Mouse (Mus musculus): Measurements from ENCODE around the gene Fam129b. TPM values are rescaled to one million over a fixed set of nuclear protein-coding genes. Genes with fewer than 3 reads are reported as not detected.

The Fam129b gene
- total and polyA plus RNA-seq, 3 experiments = 17.5 to 20.0 TPM; not detected in 1

DNA sequence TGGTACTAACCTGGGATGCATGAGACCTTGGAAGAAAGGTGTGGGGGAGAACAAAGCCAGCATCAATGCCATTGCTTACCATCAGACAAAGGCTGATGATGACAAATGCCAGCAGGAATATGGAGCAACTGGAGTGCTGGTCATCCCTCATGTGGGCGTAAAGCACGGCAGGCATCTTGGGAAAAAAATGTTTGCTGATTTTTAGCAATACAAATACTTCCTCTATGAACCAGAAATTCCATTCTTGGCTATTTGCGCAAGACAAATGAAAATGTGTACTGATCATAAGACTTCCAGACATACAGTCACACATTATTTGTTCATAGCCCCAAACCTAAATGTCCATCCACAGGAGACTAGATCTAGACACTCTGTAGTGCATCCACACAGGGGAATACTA, 12.6 kb upstream of the Fam129b start:
- no peak overlapping the region for H3K27ac ChIP-seq (ENCODE audit: control insufficient read depth, low read depth, low read length)
- DNase-seq (ENCODE audit: low read depth, low spot score) = no peak
- no peaks in the 10 kb centered on the region for H3K9me3 ChIP-seq (replicated peaks; ENCODE audit: insufficient read depth, low read length)
- no peaks in the 10 kb centered on the region for H3K27me3 ChIP-seq (ENCODE audit: control insufficient read depth in 1 of 2, insufficient read depth in 2 of 2, low read length in 2 of 2)
- H3K4me1 ChIP-seq (ENCODE audit: control insufficient read depth in 1 of 2, insufficient read depth in 2 of 2, low read length in 2 of 2) = no peaks in the 10 kb centered on the region; a peak in 1 of 4 replicates
- no peak overlapping the region for H3K4me3 ChIP-seq (ENCODE audit: control insufficient read depth in 1 of 2, insufficient read depth in 1 of 2, low read depth in 2 of 2, low read length in 2 of 2)
- H3K79me2 ChIP-seq (ENCODE audit: control insufficient read depth, insufficient read depth, low read length, poor library complexity) = no peaks in the 10 kb centered on the region
- no peaks in the 10 kb centered on the region for H3K36me3 ChIP-seq (ENCODE audit: control insufficient read depth in 1 of 2, insufficient read depth in 2 of 2, low read length in 2 of 2)
- no peak for TF ChIP-seq MXI1 (IDR thresholded peaks at IDR 0.05; ENCODE audit: low read depth, low read length)
- TF ChIP-seq KAT2A (conservative IDR thresholded peaks at IDR 0.05; ENCODE audit: low read depth, low read length) = no peak
- TF ChIP-seq E2F4 (IDR thresholded peaks at IDR 0.05; ENCODE audit: borderline replicate concordance, low read depth, low read length) = no peak
- TF ChIP-seq POLR2AphosphoS5 (IDR thresholded peaks at IDR 0.05; ENCODE audit: borderline replicate concordance, low read depth, low read length) = no peak
- no peak for TF ChIP-seq USF1 (IDR thresholded peaks at IDR 0.05; ENCODE audit: low read depth, low read length)
- no peak for TF ChIP-seq TBP (IDR thresholded peaks at IDR 0.05; ENCODE audit: low read depth, low read length)
- no peak for TF ChIP-seq NRF1 (IDR thresholded peaks at IDR 0.05; ENCODE audit: insufficient read depth, low read depth, low read length, poor library complexity, severe bottlenecking)
- no peak for TF ChIP-seq NELFE (IDR thresholded peaks at IDR 0.05; ENCODE audit: low read depth, low read length)
- no peak for TF ChIP-seq ELF1 (IDR thresholded peaks at IDR 0.05; ENCODE audit: low read depth, low read length)
- no peak for TF ChIP-seq CTCF (IDR thresholded peaks at IDR 0.05 in 2 of 3, conservative IDR thresholded peaks at IDR 0.05 in 1 of 3; ENCODE audit: control insufficient read depth in 1 of 3, insufficient read depth in 1 of 3, low read depth in 2 of 3, low read length in 3 of 3, poor library complexity in 1 of 3, severe bottlenecking in 1 of 3)
- TF ChIP-seq ZC3H11A (IDR thresholded peaks at IDR 0.05; ENCODE audit: low read depth, low read length) = no peak
- no peak for TF ChIP-seq SMC3 (IDR thresholded peaks at IDR 0.05; ENCODE audit: low read depth, low read length)
- no peak for TF ChIP-seq EP300 (IDR thresholded peaks at IDR 0.05; ENCODE audit: low read depth in 1 of 2, low read length in 2 of 2)
- TF ChIP-seq TCF12 (IDR thresholded peaks at IDR 0.05; ENCODE audit: low read depth, low read length) = no peak
- TF ChIP-seq CHD2 (IDR thresholded peaks at IDR 0.05; ENCODE audit: low read length) = no peak
- no peak for TF ChIP-seq RCOR1 (IDR thresholded peaks at IDR 0.05; ENCODE audit: low read depth, low read length)
- TF ChIP-seq JUND (IDR thresholded peaks at IDR 0.05; ENCODE audit: low read depth, low read length) = no peak
- no peak for TF ChIP-seq MAFK (IDR thresholded peaks at IDR 0.05; ENCODE audit: borderline replicate concordance, low read depth, low read length)
- TF ChIP-seq TAL1 (IDR thresholded peaks at IDR 0.05; ENCODE audit: low read length) = no peak
- no peak for TF ChIP-seq MYB (IDR thresholded peaks at IDR 0.05; ENCODE audit: low read depth, low read length)
- H3K9ac ChIP-seq (ENCODE audit: control insufficient read depth, low read depth, low read length, poor library complexity, severe bottlenecking) = no peak overlapping the region

DNA sequence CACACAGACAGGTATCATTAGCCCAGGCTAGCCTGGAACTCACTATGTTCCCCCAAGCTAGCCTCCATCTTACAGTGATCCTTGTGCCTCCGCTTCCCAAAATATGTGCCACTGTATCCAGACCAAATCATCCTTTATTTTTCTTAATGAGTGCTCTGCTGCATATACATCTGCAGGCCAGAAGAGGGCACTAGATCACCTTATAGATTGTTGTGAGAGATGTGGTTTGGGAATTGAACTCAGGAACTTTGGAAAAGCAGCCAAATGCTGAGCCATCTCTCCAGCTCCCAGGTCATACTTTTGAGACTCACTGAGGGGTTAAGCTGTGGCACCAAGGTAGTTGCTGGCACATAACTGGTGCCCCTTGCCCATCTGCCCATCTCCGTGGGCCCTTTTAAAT, 11.2 kb upstream of the Fam129b start:
- Histone ChIP-seq H3K4me3 (ENCODE audit: control insufficient read depth in 1 of 2, insufficient read depth in 1 of 2, low read depth in 2 of 2, low read length in 2 of 2) (no peak overlapping the region), H3K27me3 (ENCODE audit: control insufficient read depth in 1 of 2, insufficient read depth in 2 of 2, low read length in 2 of 2) (no peaks in the 10 kb centered on the region), H3K9ac (ENCODE audit: control insufficient read depth, low read depth, low read length, poor library complexity, severe bottlenecking) (no peak overlapping the region), H3K27ac (ENCODE audit: control insufficient read depth, low read depth, low read length) (no peak overlapping the region), H3K9me3 (replicated peaks; ENCODE audit: insufficient read depth, low read length) (no peaks in the 10 kb centered on the region), H3K4me1 (ENCODE audit: control insufficient read depth in 1 of 2, insufficient read depth in 2 of 2, low read length in 2 of 2) (peaks cover 2% of the 10 kb centered on the region in 2 experiments; a peak in 1 of 4 replicates), H3K79me2 (ENCODE audit: control insufficient read depth, insufficient read depth, low read length, poor library complexity) (no peaks in the 10 kb centered on the region), H3K36me3 (ENCODE audit: control insufficient read depth in 1 of 2, insufficient read depth in 2 of 2, low read length in 2 of 2) (peaks cover 0 to 2% of the 10 kb centered on the region in 2 experiments; a peak in 2 of 4 replicates)
- TF ChIP-seq TCF12 (IDR thresholded peaks at IDR 0.05; ENCODE audit: low read depth, low read length) (0 out of 2 replicates have a peak, but pooled peaks have one; percentile 14), NELFE (IDR thresholded peaks at IDR 0.05; ENCODE audit: low read depth, low read length) (no peak), UBTF (IDR thresholded peaks at IDR 0.05; ENCODE audit: borderline replicate concordance, insufficient read depth, low read depth, low read length) (no peak), ZMIZ1 (IDR thresholded peaks at IDR 0.05; ENCODE audit: low read depth, low read length) (no peak), ZC3H11A (IDR thresholded peaks at IDR 0.05; ENCODE audit: low read depth, low read length) (peak; percentile 69), ZNF384 (IDR thresholded peaks at IDR 0.05; ENCODE audit: low read depth, low read length) (no peak), CTCF (IDR thresholded peaks at IDR 0.05 in 2 of 3, conservative IDR thresholded peaks at IDR 0.05 in 1 of 3; ENCODE audit: control insufficient read depth in 1 of 3, insufficient read depth in 1 of 3, low read depth in 2 of 3, low read length in 3 of 3, poor library complexity in 1 of 3, severe bottlenecking in 1 of 3) (peak in 2 of 3 experiments; percentile 74 to 85; a peak in 4 of 6 replicates), POLR2AphosphoS2 (IDR thresholded peaks at IDR 0.05; ENCODE audit: low read length) (no peak), USF1 (IDR thresholded peaks at IDR 0.05; ENCODE audit: low read depth, low read length) (no peak), RAD21 (IDR thresholded peaks at IDR 0.05; ENCODE audit: low read depth, low read length) (peak; percentile 72), BHLHE40 (IDR thresholded peaks at IDR 0.05; ENCODE audit: borderline replicate concordance, low read depth, low read length) (no peak), GABPA (IDR thresholded peaks at IDR 0.05; ENCODE audit: low read depth, low read length) (no peak), MAZ (IDR thresholded peaks at IDR 0.05; ENCODE audit: low read depth, low read length) (no peak), GATA1 (IDR thresholded peaks at IDR 0.05; ENCODE audit: low read depth, low read length) (0 out of 2 replicates have a peak, but pooled peaks have one; percentile 27), SMC3 (IDR thresholded peaks at IDR 0.05; ENCODE audit: low read depth, low read length) (peak; percentile 67), ELF1 (IDR thresholded peaks at IDR 0.05; ENCODE audit: low read depth, low read length) (no peak), E2F4 (IDR thresholded peaks at IDR 0.05; ENCODE audit: borderline replicate concordance, low read depth, low read length) (no peak)
- peak; percentile 67 for DNase-seq (ENCODE audit: low read depth, low spot score)
